Mouse (Mus musculus) brown adipose tissue, adult 24 weeks (tissue): ENCODE data around the gene Nphp3. TPM values are rescaled to one million over a fixed set of nuclear protein-coding genes. Genes with fewer than 3 reads are reported as not detected.

Experiments
- H3K27ac ChIP-seq: fragments of 200-500 bp; replicated peaks from 2 replicates; pipeline ENCODE4 v1.5.1; 2012; ENCODE audit warnings: low read depth, mild to moderate bottlenecking, low read length
- H3K4me1 ChIP-seq: fragments of 200-500 bp; 2 replicates; pipeline ENCODE4 v1.6.1; 2012; ENCODE audit warnings: low read length, mixed read lengths; ENCODE audit not compliant: control insufficient read depth, insufficient read depth, insufficient read length
- H3K4me3 ChIP-seq: fragments of 200-500 bp; 2 replicates; pipeline ENCODE4 v1.5.1; 2012; ENCODE audit warnings: low read depth, mild to moderate bottlenecking, low read length, moderate library complexity; ENCODE audit not compliant: insufficient read depth
- polyA plus RNA-seq: library from polyadenylated mRNA; stranded (reverse); fragments of >200 nt; gene quantifications from 2 replicates; pipeline ENCODE4 v1.2.4, GENCODE M21; 2012; ENCODE audit not compliant: missing spikeins, insufficient read depth, insufficient read length

Gene Nphp3
- 0.79 and 4.3 TPM in 2 replicates for polyA plus RNA-seq

- Histone ChIP-seq H3K4me3 (peak within 1 kb of the TSS; percentile 82), H3K27ac (peak within 1 kb of the TSS; percentile 68), H3K4me1 (no peaks in the 10 kb centered on the region)
Measured at GRCm38 (mm10) chr9:104001921-104002859, at the start of gene Nphp3. Gene Nphp3, plus strand, starts transcription at chr9:104002544.

GRCm38 (mm10) chr9:103958722-103959121 is 43.6 kb upstream of the Nphp3 start:
- no peak overlapping the region for H3K4me3 ChIP-seq
- no peak overlapping the region for H3K27ac ChIP-seq
- no peaks in the 10 kb centered on the region for H3K4me1 ChIP-seq

- Histone ChIP-seq H3K27ac (no peak overlapping the region), H3K4me3 (no peak overlapping the region), H3K4me1 (no peaks in the 10 kb centered on the region)
Measured at GRCm38 (mm10) chr9:103959989-103960388, 42.4 kb upstream of the Nphp3 start.

GRCm38 (mm10) chr9:103996496-103996895 is 5.8 kb upstream of the Nphp3 start:
- no peak overlapping the region for H3K27ac ChIP-seq
- H3K4me3 ChIP-seq: no peak overlapping the region
- H3K4me1 ChIP-seq: no peaks in the 10 kb centered on the region

GRCm38 (mm10) chr9:104000601-104001000 is 1.7 kb upstream of the Nphp3 start:
- no peak overlapping the region for H3K4me3 ChIP-seq
- H3K27ac ChIP-seq: no peak overlapping the region
- no peaks in the 10 kb centered on the region for H3K4me1 ChIP-seq

GRCm38 (mm10) chr9:104002913-104003330 is 578 bp downstream of the Nphp3 start:
- no peak overlapping the region for H3K27ac ChIP-seq
- peak overlapping the region; percentile 79 for H3K4me3 ChIP-seq
- H3K4me1 ChIP-seq: no peaks in the 10 kb centered on the region

GRCm38 (mm10) chr9:104014526-104014925 is 12.2 kb downstream of the Nphp3 start:
- Histone ChIP-seq H3K4me1 (no peaks in the 10 kb centered on the region), H3K27ac (no peak overlapping the region), H3K4me3 (no peak overlapping the region)

- H3K4me1 ChIP-seq: no peaks in the 10 kb centered on the region
- no peak overlapping the region for H3K27ac ChIP-seq
- no peak overlapping the region for H3K4me3 ChIP-seq
Measured at GRCm38 (mm10) chr9:104021026-104021425, 18.7 kb downstream of the Nphp3 start.

GRCm38 (mm10) chr9:104027186-104027585 is 24.8 kb downstream of the Nphp3 start:
- H3K4me1 ChIP-seq: no peaks in the 10 kb centered on the region
- no peak overlapping the region for H3K4me3 ChIP-seq
- no peak overlapping the region for H3K27ac ChIP-seq

GRCm38 (mm10) chr9:104029861-104030260 is 27.5 kb downstream of the Nphp3 start:
- no peaks in the 10 kb centered on the region for H3K4me1 ChIP-seq
- no peak overlapping the region for H3K27ac ChIP-seq
- H3K4me3 ChIP-seq: no peak overlapping the region

- H3K27ac ChIP-seq: no peak overlapping the region
- H3K4me3 ChIP-seq: no peak overlapping the region
- H3K4me1 ChIP-seq: no peaks in the 10 kb centered on the region
Measured at GRCm38 (mm10) chr9:104034231-104034630, 31.9 kb downstream of the Nphp3 start.

- Histone ChIP-seq H3K27ac (no peak overlapping the region), H3K4me1 (no peaks in the 10 kb centered on the region), H3K4me3 (peak overlapping the region; percentile 37)
Measured at GRCm38 (mm10) chr9:104034718-104035117, 32.4 kb downstream of the Nphp3 start.

GRCm38 (mm10) chr9:104035261-104036015 is 33.1 kb downstream of the Nphp3 start:
- H3K4me1 ChIP-seq: no peaks in the 10 kb centered on the region
- H3K27ac ChIP-seq: no peak overlapping the region
- H3K4me3 ChIP-seq: peak overlapping the region; percentile 37

GRCm38 (mm10) chr9:104038266-104038665 is 35.9 kb downstream of the Nphp3 start:
- H3K27ac ChIP-seq: no peak overlapping the region
- H3K4me3 ChIP-seq: no peak overlapping the region
- H3K4me1 ChIP-seq: no peaks in the 10 kb centered on the region; the same call in 1 of the 2 replicates

- no peak overlapping the region for H3K4me3 ChIP-seq
- no peaks in the 10 kb centered on the region; the same call in 1 of the 2 replicates for H3K4me1 ChIP-seq
- no peak overlapping the region for H3K27ac ChIP-seq
Measured at GRCm38 (mm10) chr9:104039031-104039695, 36.8 kb downstream of the Nphp3 start.
